Mouse (Mus musculus) left cerebral cortex, adult 18-20 months (tissue): ENCODE measurements at regions not wholly inside any gene's neighbourhood (a gene's known extent, or its start where the extent isn't known, plus 50 kb on each side); places are given as distances from the start of the nearest gene placed in this dataset.
"Not testable (repeated sequence)": the region's sequence is repeated elsewhere in the genome, so short reads cannot be mapped to it uniquely, and the experiment has no call there.

ENCODE experiments used
- DNase-seq, 2 experiments: peaks; one replicate each; pipeline ENCODE4 v3.0.0; 2021 to 2022; ENCODE audit warnings: low spot score in 2 of 2, mixed read lengths in 1 of 2

DNA sequence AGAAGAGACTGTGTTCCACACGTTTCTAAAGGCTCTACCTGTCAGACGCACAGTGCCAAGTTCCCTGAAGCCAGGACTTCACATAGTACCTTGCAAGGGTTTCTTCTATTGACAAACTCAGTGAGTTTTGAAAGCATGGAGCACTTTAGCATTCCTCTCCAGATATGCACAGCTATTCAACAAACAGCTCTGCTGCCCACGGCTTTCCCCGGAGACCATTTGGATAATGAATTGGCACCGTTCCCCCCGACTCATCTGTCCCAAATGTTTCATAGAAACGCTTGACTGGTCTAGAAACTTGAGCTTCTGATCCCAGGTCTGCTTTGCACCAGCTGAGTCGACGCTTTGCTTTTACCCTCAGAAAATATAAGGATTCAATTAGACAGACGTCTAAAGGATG, 162.2 kb upstream of the St6galnac5 start:
- DNase-seq, result no peak

DNA sequence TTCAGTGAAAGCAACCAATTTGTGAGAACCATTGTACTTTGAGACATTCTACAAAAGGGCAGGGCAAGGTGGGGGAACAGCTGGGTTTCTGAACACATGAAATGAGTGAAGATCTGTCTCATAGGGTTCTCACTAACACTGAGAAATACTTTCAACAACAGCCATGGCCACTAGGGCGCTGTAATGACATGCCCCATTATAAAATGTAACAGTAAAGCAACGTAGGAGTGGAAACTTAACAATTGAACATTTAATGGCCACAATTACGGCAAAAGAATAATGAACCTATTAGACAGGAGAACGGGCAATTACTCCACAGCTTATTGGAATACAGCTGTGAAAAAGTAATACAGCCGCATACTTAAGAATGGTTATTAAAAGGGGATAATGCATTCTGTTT, 158.9 kb upstream of the St6galnac5 start:
- DNase-seq, result no peak

DNA sequence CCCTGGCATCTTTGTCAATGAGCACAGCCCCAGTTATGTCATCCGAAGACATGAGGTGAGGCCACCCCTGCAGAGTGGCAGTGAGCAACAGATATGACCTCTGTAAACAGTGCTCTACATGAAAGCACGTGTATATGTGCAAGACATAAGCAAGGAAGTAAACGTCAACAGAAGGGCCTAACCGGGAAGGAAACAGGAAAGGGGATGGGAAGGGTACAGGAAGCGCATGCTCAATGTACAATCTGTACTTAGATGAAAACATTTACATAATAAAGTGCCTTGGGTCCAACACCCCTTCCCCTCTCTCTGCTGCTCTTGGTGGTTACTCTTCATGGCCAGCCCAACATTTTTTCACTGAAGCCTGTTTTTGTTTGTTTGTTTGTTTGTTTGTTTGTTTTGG, 143.3 kb upstream of the St6galnac5 start:
- no peak for DNase-seq

GRCm38 (mm10) chr3:153121934-153122333, 139.9 kb upstream of the St6galnac5 start:
- no peak for DNase-seq

- DNase-seq, result no peak
Observed at GRCm38 (mm10) chr3:153119142-153119541, 137.1 kb upstream of the St6galnac5 start.

GRCm38 (mm10) chr3:153118643-153119042, 136.6 kb upstream of the St6galnac5 start:
- no peak for DNase-seq

GRCm38 (mm10) chr3:153105591-153105990, 123.5 kb upstream of the St6galnac5 start:
- peak; percentile 8 to 19 for DNase-seq

GRCm38 (mm10) chr3:153090572-153090971, 108.5 kb upstream of the St6galnac5 start:
- not testable (repeated sequence) for DNase-seq

DNA sequence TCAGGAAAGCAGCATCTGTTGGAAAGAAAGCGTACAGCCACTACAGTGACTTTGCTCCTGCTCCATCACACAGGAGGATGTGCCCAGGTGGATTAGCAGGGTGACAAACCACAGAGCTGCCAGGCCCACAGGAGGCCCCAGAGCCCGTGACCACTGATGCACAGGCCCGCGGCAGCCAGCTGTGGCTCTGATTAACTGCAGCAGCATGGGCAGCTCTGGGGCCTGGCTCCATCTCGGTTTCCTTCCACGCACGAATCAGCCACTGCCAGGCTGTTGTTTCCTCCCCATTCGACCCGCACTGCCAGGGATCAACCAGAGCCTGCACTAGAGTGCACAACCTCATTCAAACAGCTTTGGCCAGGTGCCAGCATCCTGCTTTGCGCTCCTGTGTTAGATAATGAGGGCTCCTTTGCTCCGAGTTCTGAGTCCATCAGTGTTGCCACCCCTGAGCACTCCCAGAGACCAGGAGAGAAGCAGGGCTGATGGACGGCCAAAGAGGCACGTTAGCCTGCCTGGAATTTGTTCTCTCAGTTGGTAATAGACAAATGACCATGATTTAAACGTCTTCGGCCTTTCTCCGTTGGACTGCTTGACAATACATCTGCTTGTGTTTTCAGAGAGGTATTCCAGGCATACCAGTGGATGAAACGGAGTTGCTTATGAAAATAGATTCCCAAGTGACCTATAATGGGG, 103.2 kb upstream of the St6galnac5 start:
- peak; percentile 21 to 28 for DNase-seq

- peak; percentile 26 to 27 for DNase-seq
Observed at GRCm38 (mm10) chr3:153084226-153085095, 102.4 kb upstream of the St6galnac5 start.

DNA sequence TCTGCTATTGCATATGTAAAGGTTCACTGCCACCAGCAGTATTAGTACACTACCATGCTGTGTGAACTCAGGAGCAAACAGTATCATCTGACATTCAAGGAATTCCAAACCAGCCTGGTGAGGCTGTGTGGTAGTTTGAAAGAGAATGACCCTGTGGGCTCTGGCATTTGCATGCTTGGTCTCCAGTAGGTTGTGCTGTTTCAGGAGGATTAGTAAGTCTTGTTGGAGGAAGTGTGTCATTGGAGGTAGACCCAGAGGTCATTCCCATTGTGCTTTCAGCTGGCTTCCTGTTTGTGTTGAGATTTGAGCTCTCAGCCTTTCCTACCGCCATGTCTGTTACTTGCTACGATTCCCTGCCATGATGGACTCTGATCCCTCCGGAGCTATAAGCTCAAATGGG, 98.3 kb upstream of the St6galnac5 start:
- no peak for DNase-seq

DNA sequence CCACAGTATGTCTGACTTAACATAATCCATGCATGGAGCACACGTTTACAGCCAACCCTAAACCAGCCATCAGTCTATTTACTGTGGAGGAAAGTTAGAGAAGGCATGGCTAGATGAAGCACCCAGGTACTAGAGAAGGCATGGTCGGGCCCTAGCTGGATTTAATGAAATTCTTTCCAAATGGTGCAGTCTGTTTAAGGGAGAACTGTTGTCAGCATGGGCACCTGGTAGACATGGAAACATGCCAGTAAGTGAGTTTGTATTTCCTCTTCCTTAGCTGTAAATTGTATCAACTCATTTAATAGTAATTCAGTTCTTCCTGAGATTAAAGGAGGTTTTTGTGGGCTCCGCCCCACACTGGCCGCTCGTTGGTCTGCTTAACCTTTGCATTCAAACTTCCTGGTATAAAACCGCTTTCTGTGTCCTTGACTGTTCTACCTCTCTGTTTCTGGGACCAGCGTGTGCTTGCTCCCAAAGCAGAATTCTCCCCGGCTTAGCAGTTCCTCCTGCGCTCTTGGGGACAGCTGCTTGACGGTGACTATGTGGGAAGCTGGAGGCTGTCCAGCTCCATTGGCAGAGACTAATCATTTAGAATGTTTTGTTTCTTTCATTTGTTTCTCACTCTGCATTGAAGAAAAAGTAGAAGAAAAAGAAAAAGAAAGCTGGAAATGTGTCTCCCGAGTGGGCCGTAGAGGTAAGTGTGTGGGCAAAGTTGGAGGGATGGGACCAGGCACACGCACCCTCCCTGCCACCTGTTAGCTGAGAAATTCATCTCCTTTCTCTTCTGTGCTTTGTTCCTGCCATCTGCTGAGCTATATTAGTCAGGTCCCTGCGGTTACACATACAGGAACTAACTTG, 96.0 kb upstream of the St6galnac5 start:
- peak; percentile 83 to 88 for DNase-seq

DNA sequence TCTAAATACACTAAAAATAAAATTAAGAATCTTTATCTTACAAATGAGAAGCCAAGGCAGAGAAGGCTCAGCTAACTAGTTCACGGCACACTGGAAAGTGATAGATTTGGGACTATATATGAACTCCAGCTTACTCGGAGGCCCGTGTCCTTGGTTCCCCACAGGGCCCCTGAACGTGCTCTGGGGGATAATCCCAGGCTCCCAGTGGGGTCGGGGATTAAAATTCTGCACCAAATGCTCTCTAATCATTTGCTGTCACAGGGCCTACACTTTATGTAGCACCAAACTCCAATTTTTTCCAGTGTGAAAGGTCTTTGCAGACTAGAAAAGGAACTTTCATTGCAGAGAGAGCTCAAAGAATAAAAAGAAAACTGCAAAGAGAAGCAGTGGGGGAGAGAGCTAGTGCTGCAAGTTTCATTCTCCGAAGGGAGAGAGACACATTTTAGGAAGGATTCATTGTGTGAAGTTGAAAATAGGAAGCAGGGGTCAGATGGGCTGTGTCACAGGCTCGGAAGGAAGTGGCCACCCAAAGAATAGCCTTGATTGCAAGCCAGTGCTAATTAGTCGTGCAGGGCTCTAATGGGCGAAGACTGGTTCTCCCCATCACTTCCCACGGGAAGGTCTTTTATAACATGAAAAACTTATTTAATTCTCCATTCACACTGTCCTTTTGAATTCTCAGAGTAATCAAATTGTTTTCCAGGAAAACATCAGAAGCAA, 90.3 kb upstream of the St6galnac5 start:
- DNase-seq, result no peak

DNA sequence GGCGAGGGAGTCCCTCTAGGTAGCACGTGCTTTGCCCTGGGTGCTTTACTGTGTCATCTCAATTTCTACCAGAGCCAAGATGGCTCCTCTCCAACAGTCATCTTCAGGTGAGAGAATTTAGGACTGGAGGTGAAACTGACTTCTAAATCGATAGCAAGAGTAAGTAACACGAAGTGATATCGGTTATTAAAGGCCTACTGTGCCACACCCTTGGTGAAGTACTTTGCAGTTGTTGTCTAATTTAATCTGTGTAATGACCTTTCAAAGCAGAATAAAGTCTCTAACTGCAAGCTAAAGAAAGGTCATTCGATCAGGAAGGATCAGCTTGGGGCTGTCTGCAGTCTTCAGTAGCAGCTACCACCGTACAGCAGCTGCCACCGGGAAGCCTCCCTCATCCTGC, 89.5 kb upstream of the St6galnac5 start:
- DNase-seq, result no peak

DNA sequence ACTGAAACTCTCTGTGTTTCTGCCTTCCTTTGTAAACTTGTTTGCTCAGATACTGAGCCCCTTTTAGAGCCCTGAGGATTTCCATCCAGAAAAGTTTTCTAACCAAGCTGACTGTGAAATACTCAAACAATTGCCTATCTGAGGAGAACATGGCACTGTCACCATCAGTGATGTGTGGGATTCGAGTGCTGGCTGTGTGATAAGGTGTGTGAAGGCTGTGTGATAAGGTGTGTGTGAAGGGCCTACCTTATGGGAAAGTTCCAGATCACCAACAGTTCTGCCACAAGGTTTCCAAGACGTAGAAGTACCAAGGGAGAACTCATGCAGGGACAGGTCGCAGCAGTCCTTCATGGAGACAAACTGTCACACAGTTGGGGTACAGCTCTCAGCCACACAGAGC, 89.1 kb upstream of the St6galnac5 start:
- DNase-seq, result no peak

GRCm38 (mm10) chr3:153065890-153066289, 83.8 kb upstream of the St6galnac5 start:
- DNase-seq, result no peak

DNA sequence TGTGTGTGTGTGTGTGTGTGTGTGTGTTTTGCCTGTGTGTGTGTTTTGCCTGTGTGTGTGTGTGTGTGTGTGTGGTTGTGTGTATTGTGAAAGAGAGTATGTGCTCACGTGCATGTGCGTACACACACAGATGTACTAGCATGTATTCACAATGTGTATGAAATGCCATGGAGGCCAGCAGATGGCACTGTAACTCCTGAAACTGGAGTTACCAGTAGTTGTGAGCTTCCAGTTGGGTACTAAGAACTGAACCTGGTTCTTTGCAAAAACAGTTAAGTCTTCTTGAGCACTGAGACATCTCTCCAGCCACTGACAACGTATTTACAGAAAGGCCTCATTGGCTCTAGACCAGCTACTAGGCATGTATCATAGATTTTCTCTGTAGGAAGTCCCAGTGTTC, 71.1 kb upstream of the St6galnac5 start:
- no peak for DNase-seq

- no peak for DNase-seq
Observed at GRCm38 (mm10) chr3:153051566-153051965, 69.5 kb upstream of the St6galnac5 start.

DNA sequence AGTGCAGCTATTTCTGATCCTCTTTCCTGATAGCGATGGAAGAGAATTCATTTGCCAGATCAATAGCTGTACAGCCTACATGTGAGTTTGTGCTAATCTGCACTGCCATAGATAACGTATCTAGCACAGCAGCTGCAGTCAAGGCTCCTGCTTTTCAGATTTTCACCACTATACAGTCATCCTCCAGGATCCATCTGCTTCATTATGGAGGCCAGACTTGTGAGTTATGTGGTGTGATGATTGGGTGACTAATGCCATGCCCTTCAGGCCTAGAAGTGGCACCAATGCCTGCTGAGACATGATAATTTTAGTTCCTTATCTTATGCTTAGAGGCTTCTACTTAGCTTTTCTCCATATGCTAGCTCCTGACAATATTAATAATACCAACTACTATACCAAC, 63.3 kb upstream of the St6galnac5 start:
- DNase-seq, result no peak

- no peak for DNase-seq
Observed at GRCm38 (mm10) chr3:153033980-153034379, 51.9 kb upstream of the St6galnac5 start.
